Mouse (Mus musculus) MEL (cell line): ENCODE measurements around the gene Mtch2. TPM values are rescaled to one million over a fixed set of nuclear protein-coding genes. Genes with fewer than 3 reads are reported as not detected.
A peak's percentile ranks its signal among the peaks of the same experiment; 100 is the strongest.

ENCODE experiments used
- DNase-seq: peaks from one replicate; pipeline ENCODE4 v3.0.0; 2011; ENCODE audit warnings: low read depth, low spot score
- H3K27ac ChIP-seq: 2 replicates; pipeline ENCODE4 v1.5.1; 2012; ENCODE audit warnings: low read depth, mild to moderate bottlenecking, control low read depth, low read length, moderate library complexity; ENCODE audit not compliant: control insufficient read depth
- H3K27me3 ChIP-seq, 2 experiments: fragments of 150-350 bp in 1 of 2; sonication (generic) in 1 of 2; 2 replicates each; pipeline ENCODE4 v1.6.1; 2012; ENCODE audit warnings: low read length in 2 of 2, mild to moderate bottlenecking in 2 of 2, improper control_type of control experiment in 1 of 2, moderate library complexity in 1 of 2; ENCODE audit not compliant: insufficient read depth in 2 of 2, control insufficient read depth in 1 of 2
- H3K36me3 ChIP-seq, 2 experiments: 2 replicates each; pipeline ENCODE4 v1.6.1; 2012 to 2014; ENCODE audit warnings: low read length in 2 of 2, improper control_type of control experiment in 1 of 2, inconsistent platforms in 1 of 2, mild to moderate bottlenecking in 1 of 2; ENCODE audit not compliant: insufficient read depth in 2 of 2, control insufficient read depth in 1 of 2
- H3K4me1 ChIP-seq, 2 experiments: fragments of 150-350 bp in 1 of 2; sonication (generic) in 1 of 2; 2 replicates each; pipeline ENCODE4 v1.6.1; 2012; ENCODE audit warnings: low read length in 2 of 2, improper control_type of control experiment in 1 of 2, mild to moderate bottlenecking in 1 of 2; ENCODE audit not compliant: insufficient read depth in 2 of 2, control insufficient read depth in 1 of 2
- H3K4me3 ChIP-seq, 2 experiments: fragments of 150-350 bp in 1 of 2; sonication (generic) in 1 of 2; 2 replicates each; pipeline ENCODE4 v1.5.1; 2012; ENCODE audit warnings: low read depth in 2 of 2, low read length in 2 of 2, mild to moderate bottlenecking in 2 of 2, moderate library complexity in 2 of 2, control low read depth in 1 of 2, improper control_type of control experiment in 1 of 2; ENCODE audit not compliant: control insufficient read depth in 1 of 2, insufficient read depth in 1 of 2
- H3K79me2 ChIP-seq: 2 replicates; pipeline ENCODE4 v1.6.1; 2012; ENCODE audit warnings: mild to moderate bottlenecking, low read length, moderate library complexity; ENCODE audit not compliant: control insufficient read depth, poor library complexity, insufficient read depth
- H3K9ac ChIP-seq: 2 replicates; pipeline ENCODE4 v1.6.1; 2012; ENCODE audit warnings: low read depth, mild to moderate bottlenecking, control low read depth, low read length, moderate library complexity; ENCODE audit not compliant: control insufficient read depth, poor library complexity, severe bottlenecking
- H3K9me3 ChIP-seq: fragments of 150-350 bp; sonication (generic); replicated peaks from 2 replicates; pipeline ENCODE4 v1.6.1; 2012; ENCODE audit warnings: mild to moderate bottlenecking, low read length, improper control_type of control experiment, moderate library complexity; ENCODE audit not compliant: insufficient read depth
- BHLHE40 ChIP-seq: IDR thresholded peaks from 2 replicates; pipeline ENCODE4 v1.6.1; 2012; ENCODE audit warnings: low read depth, mild to moderate bottlenecking, inconsistent platforms, low read length, improper control_type of control experiment, borderline replicate concordance
- CHD1 ChIP-seq: IDR thresholded peaks from 2 replicates; pipeline ENCODE4 v1.6.1; 2012; ENCODE audit warnings: low read depth, mild to moderate bottlenecking, inconsistent platforms, low read length, improper control_type of control experiment
- CTCF ChIP-seq, 3 experiments: IDR thresholded peaks in 2 of 3; conservative IDR thresholded peaks in 1 of 3; 2 replicates each; pipeline ENCODE4 v1.5.1; 2011 to 2012; ENCODE audit warnings: low read length in 3 of 3, low read depth in 2 of 3, mild to moderate bottlenecking in 2 of 3, improper control_type of control experiment in 1 of 3, inconsistent platforms in 1 of 3, mixed read lengths in 1 of 3, moderate library complexity in 1 of 3; ENCODE audit not compliant: control insufficient read depth in 1 of 3, insufficient read depth in 1 of 3, poor library complexity in 1 of 3, severe bottlenecking in 1 of 3
- E2F4 ChIP-seq: IDR thresholded peaks from 2 replicates; pipeline ENCODE4 v1.6.1; 2011; ENCODE audit warnings: low read depth, low read length, improper control_type of control experiment, borderline replicate concordance
- ELF1 ChIP-seq: IDR thresholded peaks from 2 replicates; pipeline ENCODE4 v1.6.1; 2014; ENCODE audit warnings: low read depth, mild to moderate bottlenecking, inconsistent platforms, low read length, improper control_type of control experiment, moderate library complexity
- EP300 ChIP-seq, 2 experiments: IDR thresholded peaks; 2 replicates each; pipeline ENCODE4 v1.6.1; 2011; ENCODE audit warnings: improper control_type of control experiment in 2 of 2, low read length in 2 of 2, low read depth in 1 of 2, mild to moderate bottlenecking in 1 of 2
- ETS1 ChIP-seq: IDR thresholded peaks from 2 replicates; pipeline ENCODE4 v1.6.1; 2012; ENCODE audit warnings: low read depth, mild to moderate bottlenecking, inconsistent platforms, low read length, improper control_type of control experiment, moderate library complexity
- GABPA ChIP-seq: IDR thresholded peaks from 2 replicates; pipeline ENCODE4 v1.6.1; 2012; ENCODE audit warnings: low read depth, mild to moderate bottlenecking, inconsistent platforms, low read length, improper control_type of control experiment, moderate library complexity
- GATA1 ChIP-seq: IDR thresholded peaks from 2 replicates; pipeline ENCODE4 v1.6.1; 2011; ENCODE audit warnings: low read depth, low read length, improper control_type of control experiment
- HCFC1 ChIP-seq: IDR thresholded peaks from 2 replicates; pipeline ENCODE4 v1.6.1; 2012; ENCODE audit warnings: low read depth, mild to moderate bottlenecking, inconsistent platforms, low read length, improper control_type of control experiment, moderate library complexity
- MAFK ChIP-seq: IDR thresholded peaks from 2 replicates; pipeline ENCODE4 v1.6.1; 2011; ENCODE audit warnings: low read depth, mild to moderate bottlenecking, low read length, improper control_type of control experiment, borderline replicate concordance
- MAX ChIP-seq: IDR thresholded peaks from 2 replicates; pipeline ENCODE4 v1.6.1; 2011; ENCODE audit warnings: low read length, improper control_type of control experiment
- MAZ ChIP-seq: IDR thresholded peaks from 2 replicates; pipeline ENCODE4 v1.6.1; 2012; ENCODE audit warnings: low read depth, mild to moderate bottlenecking, inconsistent platforms, low read length, improper control_type of control experiment
- MEF2A ChIP-seq: IDR thresholded peaks from 2 replicates; pipeline ENCODE4 v1.6.1; 2014; ENCODE audit warnings: low read depth, mild to moderate bottlenecking, inconsistent platforms, low read length, improper control_type of control experiment; ENCODE audit not compliant: poor library complexity, insufficient replicate concordance, severe bottlenecking; ENCODE audit errors: extremely low read depth
- MXI1 ChIP-seq: IDR thresholded peaks from 2 replicates; pipeline ENCODE4 v1.6.1; 2011; ENCODE audit warnings: mild to moderate bottlenecking, low read depth, low read length, improper control_type of control experiment
- MYB ChIP-seq: IDR thresholded peaks from 2 replicates; pipeline ENCODE4 v1.6.1; 2011; ENCODE audit warnings: mild to moderate bottlenecking, low read depth, low read length, improper control_type of control experiment
- MYC ChIP-seq: IDR thresholded peaks from 2 replicates; pipeline ENCODE4 v1.6.1; 2011; ENCODE audit warnings: low read depth, mild to moderate bottlenecking, low read length, improper control_type of control experiment, moderate library complexity
- NELFE ChIP-seq: IDR thresholded peaks from 2 replicates; pipeline ENCODE4 v1.6.1; 2011; ENCODE audit warnings: low read depth, low read length, improper control_type of control experiment
- NRF1 ChIP-seq: IDR thresholded peaks from 2 replicates; pipeline ENCODE4 v1.6.1; 2014; ENCODE audit warnings: low read depth, mild to moderate bottlenecking, inconsistent platforms, low read length, improper control_type of control experiment, moderate library complexity; ENCODE audit not compliant: poor library complexity, insufficient read depth, severe bottlenecking
- POLR2A ChIP-seq, 2 experiments: IDR thresholded peaks; 2 replicates each; pipeline ENCODE4 v1.6.1; 2011 to 2012; ENCODE audit warnings: low read length in 2 of 2, mild to moderate bottlenecking in 2 of 2, control low read depth in 1 of 2, improper control_type of control experiment in 1 of 2, low read depth in 1 of 2, moderate library complexity in 1 of 2; ENCODE audit not compliant: control insufficient read depth in 1 of 2, insufficient read depth in 1 of 2, poor library complexity in 1 of 2
- POLR2AphosphoS2 ChIP-seq: IDR thresholded peaks from 2 replicates; pipeline ENCODE4 v1.6.1; 2011; ENCODE audit warnings: low read length, improper control_type of control experiment
- POLR2AphosphoS5 ChIP-seq: IDR thresholded peaks from 2 replicates; pipeline ENCODE4 v1.6.1; 2012; ENCODE audit warnings: low read depth, borderline replicate concordance, mild to moderate bottlenecking, inconsistent platforms, low read length, moderate library complexity, mixed read lengths
- RAD21 ChIP-seq: IDR thresholded peaks from 2 replicates; pipeline ENCODE4 v1.6.1; 2011; ENCODE audit warnings: mild to moderate bottlenecking, low read depth, low read length, improper control_type of control experiment
- RCOR1 ChIP-seq: IDR thresholded peaks from 2 replicates; pipeline ENCODE4 v1.6.1; 2012; ENCODE audit warnings: low read depth, mild to moderate bottlenecking, inconsistent platforms, low read length, improper control_type of control experiment
- SIN3A ChIP-seq: IDR thresholded peaks from 2 replicates; pipeline ENCODE4 v1.6.1; 2012; ENCODE audit warnings: low read length, improper control_type of control experiment, inconsistent platforms
- SMC3 ChIP-seq: IDR thresholded peaks from 2 replicates; pipeline ENCODE4 v1.6.1; 2011; ENCODE audit warnings: low read depth, low read length, improper control_type of control experiment
- TAL1 ChIP-seq: IDR thresholded peaks from 2 replicates; pipeline ENCODE4 v1.6.1; 2012; ENCODE audit warnings: mild to moderate bottlenecking, inconsistent platforms, low read length, moderate library complexity, mixed read lengths
- TBP ChIP-seq: IDR thresholded peaks from 2 replicates; pipeline ENCODE4 v1.8.0; 2011; ENCODE audit warnings: low read depth, low read length, improper control_type of control experiment
- TCF12 ChIP-seq: IDR thresholded peaks from 2 replicates; pipeline ENCODE4 v1.6.1; 2014; ENCODE audit warnings: low read depth, mild to moderate bottlenecking, inconsistent platforms, low read length, improper control_type of control experiment, moderate library complexity
- UBTF ChIP-seq: IDR thresholded peaks from 2 replicates; pipeline ENCODE4 v1.6.1; 2012; ENCODE audit warnings: low read depth, mild to moderate bottlenecking, inconsistent platforms, low read length, improper control_type of control experiment, moderate library complexity, borderline replicate concordance; ENCODE audit not compliant: insufficient read depth
- USF2 ChIP-seq, 2 experiments: IDR thresholded peaks; 2 replicates each; pipeline ENCODE4 v1.6.1; 2011 to 2012; ENCODE audit warnings: improper control_type of control experiment in 2 of 2, low read length in 2 of 2, borderline replicate concordance in 1 of 2, inconsistent platforms in 1 of 2, low read depth in 1 of 2, mild to moderate bottlenecking in 1 of 2; ENCODE audit not compliant: insufficient read depth in 1 of 2
- ZC3H11A ChIP-seq: IDR thresholded peaks from 2 replicates; pipeline ENCODE4 v1.6.1; 2012; ENCODE audit warnings: low read depth, mild to moderate bottlenecking, inconsistent platforms, low read length, improper control_type of control experiment
- ZKSCAN1 ChIP-seq: IDR thresholded peaks from 2 replicates; pipeline ENCODE4 v1.6.1; 2012; ENCODE audit warnings: low read depth, mild to moderate bottlenecking, inconsistent platforms, low read length, improper control_type of control experiment, moderate library complexity
- ZMIZ1 ChIP-seq: IDR thresholded peaks from 2 replicates; pipeline ENCODE4 v1.6.1; 2012; ENCODE audit warnings: low read depth, mild to moderate bottlenecking, inconsistent platforms, low read length, improper control_type of control experiment, moderate library complexity
- ZNF384 ChIP-seq: IDR thresholded peaks from 2 replicates; pipeline ENCODE4 v1.6.1; 2012; ENCODE audit warnings: low read depth, mild to moderate bottlenecking, inconsistent platforms, low read length, improper control_type of control experiment
- polyA plus RNA-seq, 2 experiments: library from polyadenylated mRNA; stranded (reverse) in 1 of 2; unstranded in 1 of 2; fragments of >175 nt in 1 of 2; fragments of >200 nt in 1 of 2; gene quantifications; 2 replicates each; pipeline versions ENCODE4 v1.2.1 to v1.2.4; 2012; ENCODE audit warnings: low replicate concordance in 2 of 2, low read depth in 1 of 2; ENCODE audit not compliant: insufficient read length in 2 of 2, insufficient read depth in 1 of 2, missing spikeins in 1 of 2
- total RNA-seq: library from RNA; depleted of rRNA; stranded (reverse); fragments of 300-350 nt; gene quantifications from 2 replicates; pipeline ENCODE4 v1.2.3, GENCODE M21; 2012

Gene Mtch2
- total and polyA plus RNA-seq, 3 experiments, result 85.7 to 167 TPM; not detected in 1

DNA sequence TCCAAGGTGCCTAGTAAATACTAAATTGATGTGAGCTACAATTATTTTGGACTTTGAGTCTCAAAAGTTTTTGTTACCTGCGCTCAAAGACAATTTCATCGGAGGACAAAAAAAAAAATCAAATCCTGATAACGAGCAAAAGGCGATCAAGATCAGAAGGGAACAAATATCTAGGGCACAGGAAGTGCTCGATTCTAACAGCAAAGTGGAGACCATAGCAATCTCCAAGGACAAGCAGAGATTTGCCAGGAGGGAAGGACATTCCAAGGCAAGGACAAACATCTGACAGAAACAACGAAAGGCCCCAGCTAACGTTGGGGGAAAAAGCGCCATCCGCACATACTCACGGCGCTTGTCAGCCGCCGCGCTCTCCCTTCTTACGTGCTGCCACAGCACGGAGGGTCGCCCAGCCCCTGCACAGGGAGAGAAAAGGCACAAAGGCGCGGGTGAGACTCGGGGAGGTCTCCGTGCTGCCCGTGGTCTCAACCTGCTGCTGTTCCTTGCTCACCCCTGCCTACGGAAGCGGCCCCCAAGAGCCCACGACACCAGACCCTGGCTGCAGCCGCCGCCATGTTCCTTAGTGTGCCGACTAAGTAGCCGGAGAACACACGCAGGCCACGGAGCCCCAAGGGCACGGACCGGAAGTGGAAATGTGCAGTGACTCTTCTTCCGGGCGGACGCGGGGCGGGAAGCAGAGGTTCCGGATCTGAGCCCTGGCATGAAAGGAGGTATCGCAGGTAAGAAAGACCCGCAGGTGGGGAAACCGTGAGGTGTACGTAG, 57.3 kb downstream of the Mtch2 start, which contains the start of the genes Kbtbd4 and Ndufs3:
Gene Kbtbd4, plus strand, starts transcription at position 665 of the 780 bp plus-strand sequence.
Gene Ndufs3, minus strand, starts transcription at position 752 of the 780 bp plus-strand sequence.
- H3K27me3 ChIP-seq, result no peaks in the 10 kb centered on the region
- H3K36me3 ChIP-seq, result peaks cover 5 to 16% of the 10 kb centered on the region in 2 experiments
- DNase-seq, result peak; percentile 96
- peaks cover 0 to 8% of the 10 kb centered on the region in 2 experiments; a peak in 2 of 4 replicates for H3K4me1 ChIP-seq
- peaks cover 19% of the 10 kb centered on the region for H3K79me2 ChIP-seq
- peak within 1 kb of the TSS; percentile 91 for H3K9ac ChIP-seq
- no peaks in the 10 kb centered on the region for H3K9me3 ChIP-seq
- peak within 1 kb of the TSS; percentile 72 for H3K27ac ChIP-seq
- peak within 1 kb of the TSS; percentile 74 to 91 for H3K4me3 ChIP-seq
- no peak for TF ChIP-seq USF2 (IDR thresholded peaks at IDR 0.05; ENCODE audit: borderline replicate concordance in 1 of 2, insufficient read depth in 1 of 2, low read depth in 1 of 2, low read length in 2 of 2)
- 0 out of 2 replicates have a peak, but pooled peaks have one; percentile 44 for TF ChIP-seq ETS1
- no peak for TF ChIP-seq SMC3
- no peak for TF ChIP-seq TAL1
- peak; percentile 55; the same call in 1 of the 2 replicates for TF ChIP-seq MYC
- TF ChIP-seq MAX, result peak; percentile 48; the same call in 1 of the 2 replicates
- peak; percentile 41; the same call in 1 of the 2 replicates for TF ChIP-seq POLR2AphosphoS5
- TF ChIP-seq TCF12, result peak; percentile 83
- TF ChIP-seq NELFE, result peak; percentile 94
- TF ChIP-seq ZC3H11A, result no peak
- TF ChIP-seq GATA1, result peak; percentile 74
- no peak for TF ChIP-seq E2F4
- TF ChIP-seq CHD1, result no peak
- no peak for TF ChIP-seq RAD21
- TF ChIP-seq EP300 (IDR thresholded peaks at IDR 0.05; ENCODE audit: low read depth in 1 of 2, low read length in 2 of 2), result peak in 1 of 2 experiments; percentile 40; a peak in 1 of 4 replicates
- TF ChIP-seq SIN3A, result peak; percentile 89
- peak; percentile 78 for TF ChIP-seq ZMIZ1
- peak; percentile 96 to 97 for TF ChIP-seq POLR2A (IDR thresholded peaks at IDR 0.05; ENCODE audit: control insufficient read depth in 1 of 2, insufficient read depth in 1 of 2, low read depth in 1 of 2, low read length in 2 of 2, poor library complexity in 1 of 2)
- TF ChIP-seq MAZ, result no peak
- TF ChIP-seq CTCF (IDR thresholded peaks at IDR 0.05 in 2 of 3, conservative IDR thresholded peaks at IDR 0.05 in 1 of 3; ENCODE audit: control insufficient read depth in 1 of 3, insufficient read depth in 1 of 3, low read depth in 2 of 3, low read length in 3 of 3, poor library complexity in 1 of 3, severe bottlenecking in 1 of 3), result 0 out of 6 replicates have a peak, but pooled peaks of 1 of the 3 experiments have one; percentile 1
- TF ChIP-seq MYB, result no peak
- peak; percentile 83; the same call in 1 of the 2 replicates for TF ChIP-seq TBP
- TF ChIP-seq HCFC1, result peak; percentile 94
- TF ChIP-seq ELF1, result peak; percentile 77
- peak; percentile 42; the same call in 1 of the 2 replicates for TF ChIP-seq RCOR1
- no peak for TF ChIP-seq MAFK
- peak; percentile 94 for TF ChIP-seq POLR2AphosphoS2
- TF ChIP-seq UBTF, result 0 out of 2 replicates have a peak, but pooled peaks have one; percentile 40
- no peak for TF ChIP-seq MEF2A
- no peak for TF ChIP-seq BHLHE40
- peak; percentile 89 for TF ChIP-seq MXI1
- no peak for TF ChIP-seq ZKSCAN1
- TF ChIP-seq ZNF384, result peak; percentile 71
- TF ChIP-seq GABPA, result no peak
- no peak for TF ChIP-seq NRF1
